Mouse (Mus musculus) heart, adult 11 months (tissue): ENCODE results near the gene Camk1g.
A peak's percentile ranks its signal among the peaks of the same experiment; 100 is the strongest.

Source experiments
- DNase-seq: peaks from one replicate; pipeline ENCODE4 v3.0.0; 2022

Gene Camk1g

GRCm38 (mm10) chr1:193369091-193369490 is 1.0 kb downstream of the Camk1g start:
- DNase-seq, result no peak

- peak; percentile 91 for DNase-seq
Measured at GRCm38 (mm10) chr1:193368055-193368454, 2.0 kb downstream of the Camk1g start.

- peak; percentile 95 for DNase-seq
Measured at GRCm38 (mm10) chr1:193363801-193364231, 6.3 kb downstream of the Camk1g start.

GRCm38 (mm10) chr1:193362078-193362477 is 8.0 kb downstream of the Camk1g start:
- DNase-seq, result no peak

GRCm38 (mm10) chr1:193361181-193361580 is 8.9 kb downstream of the Camk1g start:
- DNase-seq, result no peak

- DNase-seq, result no peak
Measured at GRCm38 (mm10) chr1:193359199-193359598, 10.9 kb downstream of the Camk1g start.

- DNase-seq, result no peak
Measured at GRCm38 (mm10) chr1:193351583-193351982, 18.5 kb downstream of the Camk1g start.

GRCm38 (mm10) chr1:193350546-193350801 is 19.6 kb downstream of the Camk1g start:
- DNase-seq, result no peak

- no peak for DNase-seq
Measured at GRCm38 (mm10) chr1:193349702-193350545, 20.2 kb downstream of the Camk1g start.

- DNase-seq, result no peak
Measured at GRCm38 (mm10) chr1:193348261-193348962, 21.7 kb downstream of the Camk1g start.

GRCm38 (mm10) chr1:193346908-193347307 is 23.2 kb downstream of the Camk1g start:
- DNase-seq, result no peak

GRCm38 (mm10) chr1:193344976-193345375 is 25.1 kb downstream of the Camk1g start:
- DNase-seq, result no peak

GRCm38 (mm10) chr1:193343853-193344252 is 26.2 kb downstream of the Camk1g start:
- DNase-seq, result no peak

- DNase-seq, result no peak
Measured at GRCm38 (mm10) chr1:193342198-193342946, 27.7 kb downstream of the Camk1g start.

GRCm38 (mm10) chr1:193338363-193338995 is 31.6 kb downstream of the Camk1g start:
- peak; percentile 88 for DNase-seq

- no peak for DNase-seq
Measured at GRCm38 (mm10) chr1:193337787-193338310, 32.2 kb downstream of the Camk1g start.

GRCm38 (mm10) chr1:193337018-193337321 is 33.1 kb downstream of the Camk1g start:
- DNase-seq, result no peak

GRCm38 (mm10) chr1:193336122-193337017 is 33.7 kb downstream of the Camk1g start:
- DNase-seq, result peak; percentile 97

GRCm38 (mm10) chr1:193334546-193334945 is 35.6 kb downstream of the Camk1g start:
- peak; percentile 95 for DNase-seq

- DNase-seq, result peak; percentile 92
Measured at GRCm38 (mm10) chr1:193333776-193334175, 36.3 kb downstream of the Camk1g start.

GRCm38 (mm10) chr1:193332671-193333070 is 37.4 kb downstream of the Camk1g start:
- DNase-seq, result peak; percentile 97

- peak; percentile 94 for DNase-seq
Measured at GRCm38 (mm10) chr1:193332018-193332417, 38.1 kb downstream of the Camk1g start.
